Mouse (Mus musculus) B cell, adult 67 days (primary cell): Measurements from ENCODE around the gene Syt9. TPM values are rescaled to one million over a fixed set of nuclear protein-coding genes. Genes with fewer than 3 reads are reported as not detected.

Source experiments
- total RNA-seq, 2 experiments: library from RNA; stranded (reverse); gene quantifications; 4 replicates each; pipeline ENCODE4 v1.2.4; 2023

The Syt9 gene
- total RNA-seq, result not detected

DNA sequence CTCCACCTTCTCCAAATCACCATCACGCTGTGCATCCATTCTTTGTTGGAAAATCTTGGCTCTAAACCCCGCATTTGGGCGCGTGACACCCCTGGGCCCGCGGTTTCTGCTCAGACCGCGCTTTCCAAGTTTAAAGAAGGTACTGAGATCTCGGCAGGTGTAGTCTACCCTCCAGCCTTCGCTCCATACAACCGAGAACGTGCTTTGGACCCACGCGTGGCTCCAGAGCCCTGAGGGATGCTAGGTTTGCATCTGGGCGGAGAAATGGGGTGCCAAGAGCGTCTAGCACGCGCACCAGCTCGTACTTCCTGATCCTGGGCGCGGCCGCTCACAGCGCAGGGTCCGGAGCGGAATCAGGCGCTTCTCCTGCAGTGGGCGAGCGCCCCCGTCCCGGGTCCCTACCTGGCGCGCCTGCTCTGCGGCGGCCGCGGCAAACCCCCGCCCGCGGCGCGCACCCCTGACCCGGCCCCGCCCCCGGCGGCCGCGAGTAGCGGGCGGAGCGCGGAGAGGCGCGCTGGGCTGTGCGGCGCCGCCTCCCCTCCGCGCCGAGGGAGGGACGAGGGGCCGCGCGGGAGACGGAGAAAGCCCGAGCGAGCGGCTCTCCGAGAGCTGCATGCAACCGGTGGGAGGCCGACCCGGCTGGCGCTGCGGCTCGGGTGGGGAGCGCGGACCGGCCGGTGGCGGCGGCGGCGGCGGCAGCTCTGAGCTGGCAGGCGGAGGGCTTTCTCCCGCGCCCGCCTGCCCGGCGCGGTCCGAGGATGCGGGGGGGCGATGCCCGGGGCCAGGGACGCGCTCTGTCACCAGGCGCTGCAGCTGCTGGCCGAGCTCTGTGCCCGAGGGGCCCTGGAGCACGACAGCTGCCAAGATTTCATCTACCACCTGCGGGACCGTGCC, at the start of gene Syt9:
TSS of gene Syt9 (plus strand) at position 497 of the 894 bp plus-strand sequence.

DNA sequence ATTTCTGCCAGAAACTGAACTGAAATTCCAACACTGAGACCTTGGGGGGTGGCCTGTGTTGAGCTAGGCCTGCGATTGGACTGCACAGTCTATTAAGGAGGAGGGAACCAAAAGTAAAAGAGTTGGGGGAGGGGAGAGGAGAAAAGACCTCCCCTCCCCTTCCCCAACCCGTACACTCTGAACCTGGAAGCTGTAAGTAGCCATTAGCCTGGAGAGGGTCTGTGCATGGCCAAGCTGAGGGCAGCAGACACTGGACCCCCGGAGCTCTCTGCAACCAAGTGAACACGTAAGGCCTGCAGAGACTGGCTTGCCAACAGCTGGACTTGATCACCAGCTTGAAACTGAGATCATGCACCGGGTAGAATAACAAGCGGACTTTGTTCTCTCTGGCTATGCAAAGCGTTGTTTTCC, 196.7 kb downstream of the Syt9 start, which contains the start of gene Olfml1:
TSS of gene Olfml1 (plus strand) at position 186 of the 411 bp plus-strand sequence.

DNA sequence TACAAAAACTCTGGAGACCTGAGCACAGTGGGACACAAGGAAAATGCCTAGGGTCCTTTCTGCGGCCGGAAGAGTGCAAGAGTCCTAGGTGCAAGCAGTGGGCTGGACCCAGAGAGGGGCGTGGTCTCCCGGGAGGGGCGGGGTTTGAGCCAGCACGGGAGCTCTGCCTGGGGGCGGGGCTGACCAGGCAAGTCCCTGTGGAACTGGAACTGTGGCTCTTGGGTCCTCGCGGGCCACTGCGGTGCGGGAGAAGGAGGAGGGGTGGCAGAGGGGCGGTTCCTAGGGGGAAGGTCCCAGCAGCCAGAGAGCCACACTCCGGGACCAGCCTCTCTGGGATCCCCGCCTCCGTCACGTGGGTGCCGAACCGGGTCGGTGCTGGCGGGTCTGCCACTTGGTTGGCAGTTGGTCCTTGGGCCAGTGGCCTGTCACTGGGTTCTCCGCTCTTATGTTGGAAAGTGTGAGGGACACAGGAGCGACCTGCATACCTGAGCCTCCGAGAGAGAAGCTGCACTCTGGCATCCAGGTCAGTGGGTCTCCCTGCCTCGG, 224.4 kb downstream of the Syt9 start, which contains the start of gene Ppfibp2:
TSS of gene Ppfibp2 (plus strand) at position 351 of the 546 bp plus-strand sequence.

Other genes starting within 250 kb of the Syt9 start
- not detected for gene Olfr715, start 239.6 kb upstream of the Syt9 start, total RNA-seq
- gene Olfr716, start 232.4 kb upstream of the Syt9 start, total RNA-seq, result not detected
- gene Nlrp14, start 203.7 kb upstream of the Syt9 start, total RNA-seq, result not detected
- gene Rbmxl2, start 161.3 kb upstream of the Syt9 start, total RNA-seq, result not detected
- gene Olfml1, start 196.7 kb downstream of the Syt9 start, total RNA-seq, result not detected
- gene Ppfibp2, start 224.5 kb downstream of the Syt9 start, total RNA-seq, result 10 to 100 TPM; 15.7 to 19.5 TPM